Mouse (Mus musculus) lung, postnatal 0 days (tissue): ENCODE measurements at regions not wholly inside any gene's neighbourhood (a gene's known extent, or its start where the extent isn't known, plus 50 kb on each side); places are given as distances from the start of the nearest gene placed in this dataset.

Experiments used
- CTCF ChIP-seq: IDR thresholded peaks from 2 replicates; pipeline ENCODE4 v1.5.1; 2016; ENCODE audit warnings: antibody characterized with exemption, mild to moderate bottlenecking
- EP300 ChIP-seq: IDR thresholded peaks from 2 replicates; pipeline ENCODE4 v1.6.1; 2016; ENCODE audit warnings: antibody characterized with exemption, mild to moderate bottlenecking, control low read depth

- no peak for TF ChIP-seq CTCF
- TF ChIP-seq EP300 = no peak
Observed at GRCm38 (mm10) chr3:77091812-77092211, 1017.7 kb downstream of the Fstl5 start.
